Mouse (Mus musculus) forebrain, embryonic 11.5 days (tissue): Measurements from ENCODE around the gene Zfp169. TPM values are rescaled to one million over a fixed set of nuclear protein-coding genes. Genes with fewer than 3 reads are reported as not detected.

Source experiments
- ATAC-seq: fragments of 200-750 bp; cut with Nextera tagmentation; replicated peaks from 2 replicates; pipeline ENCODE4 v1.8.0; 2017; ENCODE audit warnings: moderate TSS enrichment; ENCODE audit not compliant: low FRiP score
- DNase-seq: peaks from one replicate; pipeline ENCODE4 v3.0.0-alpha.2; 2017; ENCODE audit warnings: low spot score
- H3K27ac ChIP-seq: fragments of 300-500 bp; sonication (generic); 2 replicates; pipeline ENCODE4 v1.5.1; 2014; ENCODE audit warnings: low read depth, low read length
- H3K27me3 ChIP-seq: fragments of 300-500 bp; sonication (generic); 2 replicates; pipeline ENCODE4 v1.6.1; 2014; ENCODE audit warnings: mild to moderate bottlenecking, low read length, mixed read lengths; ENCODE audit not compliant: control insufficient read depth, insufficient read depth
- H3K36me3 ChIP-seq: fragments of 300-500 bp; sonication (generic); 2 replicates; pipeline ENCODE4 v1.6.1; 2014; ENCODE audit warnings: mild to moderate bottlenecking, low read length, moderate library complexity, mixed read lengths; ENCODE audit not compliant: control insufficient read depth, insufficient read depth
- H3K4me1 ChIP-seq: fragments of 300-500 bp; sonication (generic); replicated peaks from 2 replicates; pipeline ENCODE4 v1.6.1; 2014; ENCODE audit warnings: low read length, mixed read lengths; ENCODE audit not compliant: control insufficient read depth, insufficient read depth
- H3K4me2 ChIP-seq: fragments of 300-500 bp; sonication (generic); 2 replicates; pipeline ENCODE4 v1.6.1; 2014; ENCODE audit warnings: low read depth, mild to moderate bottlenecking, low read length, moderate library complexity, mixed read lengths; ENCODE audit not compliant: severe bottlenecking
- H3K4me3 ChIP-seq: fragments of 300-500 bp; sonication (generic); 2 replicates; pipeline ENCODE4 v1.5.1; 2014; ENCODE audit warnings: low read depth, low read length
- H3K9ac ChIP-seq: fragments of 300-500 bp; sonication (generic); 2 replicates; pipeline ENCODE4 v1.6.1; 2014; ENCODE audit warnings: low read length
- H3K9me3 ChIP-seq: fragments of 300-500 bp; sonication (generic); 2 replicates; pipeline ENCODE4 v1.6.1; 2016; ENCODE audit warnings: low read length, mixed read lengths; ENCODE audit not compliant: control insufficient read depth
- WGBS: fragments of 180-500 bp; shearing (Covaris S2); extraction: QIAGEN DNeasy Blood & Tissue Kit; methylation state at CpG from one replicate; pipeline ENCODE4 v1.1.7; 2014; 5-methylcytosine and 5-hydroxymethylcytosine counted together
- microRNA counts: library from miRNA; unstranded; fragments of <30 nt; microRNA quantifications from one replicate; lab custom pipeline; 2015
- microRNA-seq: library from miRNA; unstranded; fragments of <30 nt; microRNA quantifications from one replicate; pipeline ENCODE4, GENCODE M21; 2016; ENCODE audit not compliant: insufficient number of aligned reads
- polyA plus RNA-seq: library from polyadenylated mRNA; unstranded; fragments of >200 nt; fragmentation: Nextera tagmentation; extraction: Ambion mirVana; gene quantifications from 2 replicates; pipeline ENCODE4 v1.2.1, GENCODE M21; 2014

Gene Zfp169
- polyA plus RNA-seq, 1 experiment from 2014 or later, result 8.9 TPM

DNA sequence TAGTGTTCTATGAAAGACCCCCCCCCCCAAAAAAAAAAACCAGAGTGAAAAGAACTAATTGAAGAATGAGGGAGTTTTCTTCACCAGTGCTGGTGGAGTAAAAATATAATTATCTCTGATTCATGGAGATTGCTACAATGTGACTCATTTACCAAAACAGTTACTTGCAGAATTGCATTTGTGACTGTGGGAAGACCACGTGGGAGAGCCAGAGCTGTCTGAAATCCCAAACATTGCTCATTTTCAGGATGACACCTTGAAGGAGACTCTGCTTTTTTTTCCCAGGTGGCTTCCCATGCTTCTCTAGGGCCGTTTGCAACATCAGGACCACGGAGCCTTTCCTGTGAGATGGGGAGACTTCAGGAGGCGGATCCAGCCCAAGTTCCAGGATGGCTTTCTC lies 65.1 kb downstream of the Zfp169 start:
- 0 out of 2 replicates have a peak, but pooled peaks cover 1% of the 10 kb centered on the region for H3K4me1 ChIP-seq

DNA sequence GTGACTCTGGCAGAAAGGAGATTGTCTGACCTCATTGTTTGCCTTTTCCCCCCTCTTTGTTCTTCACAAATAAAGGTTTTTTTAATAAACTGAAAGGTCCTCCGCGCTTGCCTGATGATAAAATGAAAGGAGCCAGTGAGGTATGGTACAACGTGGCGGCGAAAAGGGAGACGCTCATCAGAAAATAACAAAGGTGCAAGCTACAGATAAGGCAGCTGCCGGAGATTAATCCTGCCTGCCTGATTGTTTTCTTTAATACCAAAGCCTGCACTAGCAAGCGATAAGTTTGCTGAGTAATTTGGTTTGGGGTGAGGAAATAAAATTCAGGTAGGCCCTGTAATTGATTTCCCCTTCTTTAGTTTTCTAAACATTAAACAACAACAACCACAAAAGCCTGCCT lies 69.3 kb downstream of the Zfp169 start:
- DNase-seq (no peak), ATAC-seq (no peak)
- Histone ChIP-seq H3K27me3 (no peaks in the 10 kb centered on the region), H3K4me3 (no peak overlapping the region), H3K36me3 (no peaks in the 10 kb centered on the region), H3K27ac (no peak overlapping the region), H3K4me2 (no peak overlapping the region), H3K4me1 (0 out of 2 replicates have a peak, but pooled peaks cover 1% of the 10 kb centered on the region), H3K9ac (no peak overlapping the region), H3K9me3 (no peaks in the 10 kb centered on the region)
- 19% methylated on average over 8 of the region's 8 CpGs for WGBS

More for the DNA sequence above, 65.1 kb downstream of the Zfp169 start:
- Histone ChIP-seq H3K27me3 (no peaks in the 10 kb centered on the region), H3K27ac (no peak overlapping the region), H3K4me3 (no peak overlapping the region), H3K9ac (no peak overlapping the region), H3K36me3 (no peaks in the 10 kb centered on the region), H3K9me3 (no peaks in the 10 kb centered on the region), H3K4me2 (no peak overlapping the region)
- no peak for ATAC-seq
- no peak for DNase-seq
- 72% methylated on average over 4 of the region's 4 CpGs for WGBS

DNA sequence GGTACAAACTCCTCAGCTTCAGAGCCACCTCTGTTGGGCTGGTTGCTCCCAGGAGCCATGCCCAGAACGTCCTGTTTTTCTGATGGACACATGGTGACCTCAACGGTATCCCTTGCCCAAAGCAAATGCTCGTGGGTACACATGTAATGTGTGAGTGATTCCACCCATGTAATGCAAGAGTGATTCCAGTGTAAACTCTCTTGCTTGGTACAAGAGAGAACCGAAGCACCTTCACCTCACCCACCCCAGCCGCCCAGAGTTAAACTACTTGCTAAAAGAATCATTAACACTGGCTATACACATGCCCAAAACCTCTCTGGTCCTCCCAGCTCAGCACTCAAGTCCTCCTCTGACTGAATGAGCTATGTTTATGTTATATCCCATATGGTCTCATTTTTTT lies 74.9 kb downstream of the Zfp169 start:
- Histone ChIP-seq H3K27ac (no peak overlapping the region), H3K4me2 (no peak overlapping the region), H3K9ac (no peak overlapping the region), H3K4me1 (no peaks in the 10 kb centered on the region), H3K27me3 (no peaks in the 10 kb centered on the region), H3K9me3 (no peaks in the 10 kb centered on the region), H3K4me3 (no peak overlapping the region), H3K36me3 (no peaks in the 10 kb centered on the region)
- ATAC-seq, result no peak
- no peak for DNase-seq
- WGBS, result 88% methylated on average over 5 of the region's 5 CpGs

MicroRNAs encoded within 50 kb of the gene (microRNA counts, 519-probe panel; counts per million panel counts)
- microRNA mmu-let-7a (lab: Ali Mortazavi, UCI), result 6,603 counts per million, percentile 89 among the panel's probes with 10 or more counts
- 5,771 counts per million, percentile 75 among the panel's probes with 10 or more counts for microRNA mmu-let-7d (lab: Ali Mortazavi, UCI)
- 5,272 counts per million, percentile 64 among the panel's probes with 10 or more counts for microRNA mmu-let-7f (lab: Ali Mortazavi, UCI)

Small RNA genes within 50 kb of the gene (microRNA-seq; reads per million reads assigned to microRNA genes)
- gene Gm24111 (not detected), gene Mirlet7a-1 (56.4 reads per million, percentile 27 among the genes with 10 or more reads in this experiment), gene Mirlet7d (2,728 reads per million, percentile 80 among the genes with 10 or more reads in this experiment), gene Mirlet7f-1 (not detected)

Other genes starting within 250 kb of the Zfp169 start
- gene A830005F24Rik, start 119 bp upstream of the Zfp169 start, polyA plus RNA-seq, result 1.6 and 2.3 TPM in 2 replicates
- gene Ptpdc1, start 112.2 kb upstream of the Zfp169 start, polyA plus RNA-seq, result 16.1 and 18.0 TPM in 2 replicates
- 1.0 and 1.4 TPM in 2 replicates for gene Barx1, start 149.5 kb upstream of the Zfp169 start, polyA plus RNA-seq